Mouse (Mus musculus) retina, postnatal 1 day (tissue): ENCODE results near the gene Ube2e2.

Source experiments
- DNase-seq: peaks from one replicate; pipeline ENCODE4 v3.0.0-alpha.2; 2012

Ube2e2 gene

GRCm38 (mm10) chr14:18893947-18894445, at the start of gene Ube2e2:
Gene Ube2e2 (minus strand): TSS chr14:18894267.
- no peak for DNase-seq

GRCm38 (mm10) chr14:18940068-18940467, 46.0 kb upstream of the Ube2e2 start:
- no peak for DNase-seq

GRCm38 (mm10) chr14:18903553-18903952, 9.5 kb upstream of the Ube2e2 start:
- no peak for DNase-seq

GRCm38 (mm10) chr14:18893121-18893946, 733 bp downstream of the Ube2e2 start:
- peak; percentile 96 for DNase-seq

GRCm38 (mm10) chr14:18889571-18889970, 4.5 kb downstream of the Ube2e2 start:
- DNase-seq, result no peak

GRCm38 (mm10) chr14:18882493-18882892, 11.6 kb downstream of the Ube2e2 start:
- no peak for DNase-seq

GRCm38 (mm10) chr14:18870716-18871115, 23.4 kb downstream of the Ube2e2 start:
- no peak for DNase-seq

GRCm38 (mm10) chr14:18828661-18829060, 65.4 kb downstream of the Ube2e2 start:
- no peak for DNase-seq

GRCm38 (mm10) chr14:18826753-18827152, 67.3 kb downstream of the Ube2e2 start:
- DNase-seq, result no peak

- no peak for DNase-seq
Measured at GRCm38 (mm10) chr14:18820713-18821112, 73.4 kb downstream of the Ube2e2 start.

- DNase-seq, result no peak
Measured at GRCm38 (mm10) chr14:18796857-18797256, 97.2 kb downstream of the Ube2e2 start.

- DNase-seq, result no peak
Measured at GRCm38 (mm10) chr14:18795787-18796186, 98.3 kb downstream of the Ube2e2 start.

GRCm38 (mm10) chr14:18778993-18779675, 114.9 kb downstream of the Ube2e2 start:
- no peak for DNase-seq

- no peak for DNase-seq
Measured at GRCm38 (mm10) chr14:18778241-18778640, 115.8 kb downstream of the Ube2e2 start.

- DNase-seq, result no peak
Measured at GRCm38 (mm10) chr14:18776132-18776531, 117.9 kb downstream of the Ube2e2 start.

GRCm38 (mm10) chr14:18773724-18774123, 120.3 kb downstream of the Ube2e2 start:
- DNase-seq, result no peak

- DNase-seq, result no peak
Measured at GRCm38 (mm10) chr14:18759601-18760356, 134.3 kb downstream of the Ube2e2 start.

GRCm38 (mm10) chr14:18758595-18759532, 135.2 kb downstream of the Ube2e2 start:
- peak; percentile 36 for DNase-seq

GRCm38 (mm10) chr14:18758003-18758402, 136.1 kb downstream of the Ube2e2 start:
- no peak for DNase-seq

- no peak for DNase-seq
Measured at GRCm38 (mm10) chr14:18755410-18755809, 138.7 kb downstream of the Ube2e2 start.

GRCm38 (mm10) chr14:18754595-18754994, 139.5 kb downstream of the Ube2e2 start:
- no peak for DNase-seq

- DNase-seq, result no peak
Measured at GRCm38 (mm10) chr14:18754001-18754400, 140.1 kb downstream of the Ube2e2 start.
